15 mouse cellular contexts compared by ENCODE assay signal in genomic region chr16:30916931-30917330, GRCm38 (mm10).
A peak's percentile ranks its signal among the peaks of the same experiment; 100 is the strongest.
DNase-seq lines count a peak whose midpoint lies in the region.
"Had no signal": no experiment of that assay in that cellular context is flagged by ENCODE, and none has a peak within 500 bp of the region (broad histone marks: within the 10 kb centered on the region; RNA-seq: fewer than 3 reads in every experiment).

No protein-coding gene starts in this region.

- intact Hi-C loops in heart, postnatal 36 days (cut with DNase I): loop anchor here (5.0 kb wide), 1 partner anchor 35 kb away; no protein-coding TSS in a partner anchor

- peak; percentile 34 for DNase-seq in heart, adult 11 months
- DNase-seq in heart, postnatal 36 days: no peak
- DNase-seq in kidney, adult 8-10 months: peak; percentile 36 to 61
- DNase-seq in kidney, postnatal 4 days: no peak
- DNase-seq in R1 (ENCODE audit: low read depth, low spot score): peak; percentile 10
- DNase-seq in kidney, postnatal 25 days: peak; percentile 44 to 66
- no peak for DNase-seq in gastrocnemius, postnatal 10 days
- DNase-seq: adrenal gland, postnatal 36 days; cerebellum, adult 11 months; cerebellum, adult 9-10 months; cerebellum, postnatal 25 days; gastrocnemius, adult 2 months; gastrocnemius, postnatal 36 days; heart, adult 18-20 months; heart, postnatal 10 days had no signal

Comparison
In these comparisons a context has a peak if more than half of its experiments do, and no peak if none do; other contexts are left out.
1. DNase-seq: peak in heart, adult 11 months (single experiment), kidney, adult 8-10 months (2 of 2), R1 (single experiment) and kidney, postnatal 25 days (2 of 2); none in heart, postnatal 36 days (0 of 2), kidney, postnatal 4 days (0 of 2) and gastrocnemius, postnatal 10 days (single experiment).